Mouse (Mus musculus) kidney, embryonic 16.5 days (tissue): ENCODE measurements around the gene Cyp3a57. TPM values are rescaled to one million over a fixed set of nuclear protein-coding genes. Genes with fewer than 3 reads are reported as not detected.
"Not testable (repeated sequence)": the region's sequence is repeated elsewhere in the genome, so short reads cannot be mapped to it uniquely, and the experiment has no call there.

Experiments used
- ATAC-seq: fragments of 200-750 bp; cut with Nextera tagmentation; 2 replicates; pipeline ENCODE4 v1.8.0; 2017; ENCODE audit warnings: moderate TSS enrichment; ENCODE audit not compliant: low FRiP score, low TSS enrichment
- H3K27ac ChIP-seq: fragments of 300-500 bp; sonication (generic); 2 replicates; pipeline ENCODE4 v1.5.1; 2014; ENCODE audit warnings: low read length
- H3K27me3 ChIP-seq: fragments of 300-500 bp; sonication (generic); 2 replicates; pipeline ENCODE4 v1.6.1; 2014; ENCODE audit warnings: low read length, control low read depth, mixed read lengths; ENCODE audit not compliant: insufficient read depth
- H3K36me3 ChIP-seq: fragments of 300-500 bp; sonication (generic); 2 replicates; pipeline ENCODE4 v1.6.1; 2014; ENCODE audit warnings: low read length, control low read depth, mixed read lengths; ENCODE audit not compliant: insufficient read depth
- H3K4me1 ChIP-seq: fragments of 300-500 bp; sonication (generic); 2 replicates; pipeline ENCODE4 v1.6.1; 2014; ENCODE audit warnings: low read length, control low read depth, mixed read lengths; ENCODE audit not compliant: insufficient read depth
- H3K4me2 ChIP-seq: fragments of 300-500 bp; sonication (generic); replicated peaks from 2 replicates; pipeline ENCODE4 v1.6.1; 2014; ENCODE audit warnings: low read depth, low read length
- H3K4me3 ChIP-seq: fragments of 300-500 bp; sonication (generic); 2 replicates; pipeline ENCODE4 v1.5.1; 2014; ENCODE audit warnings: mild to moderate bottlenecking, low read length
- H3K9ac ChIP-seq: fragments of 300-500 bp; sonication (generic); replicated peaks from 2 replicates; pipeline ENCODE4 v1.6.1; 2014; ENCODE audit warnings: low read length
- H3K9me3 ChIP-seq: fragments of 300-500 bp; sonication (generic); 2 replicates; pipeline ENCODE4 v1.6.1; 2016; ENCODE audit warnings: low read length, control low read depth
- WGBS: fragments of 180-500 bp; shearing (Covaris S2); extraction: QIAGEN DNeasy Blood & Tissue Kit; methylation state at CpG from one replicate; pipeline ENCODE4 v1.1.7; 2014; 5-methylcytosine and 5-hydroxymethylcytosine counted together
- polyA plus RNA-seq: library from polyadenylated mRNA; unstranded; fragments of >200 nt; fragmentation: Nextera tagmentation; extraction: Ambion mirVana; gene quantifications from 2 replicates; pipeline ENCODE4 v1.2.1, GENCODE M21; 2015

Cyp3a57 gene
- polyA plus RNA-seq, 1 experiment from 2014 or later: not detected

- ATAC-seq, H3K27ac ChIP-seq, H3K4me2 ChIP-seq, H3K36me3 ChIP-seq, H3K4me1 ChIP-seq, H3K27me3 ChIP-seq, H3K4me3 ChIP-seq, H3K9ac ChIP-seq: not testable (repeated sequence)
- whole genome bisulfite sequencing: 84% methylated on average over 9 of the region's 9 CpGs
- H3K9me3 ChIP-seq: peaks cover 29% of the 10 kb centered on the region
These were observed 70.3 kb downstream of the Cyp3a57 start for GRCm38 (mm10) chr5:145415416-145415815.

- H3K27me3 ChIP-seq: no peaks in the 10 kb centered on the region
- H3K9ac ChIP-seq: no peak overlapping the region
- ATAC-seq: no peak
- no peak overlapping the region for H3K27ac ChIP-seq
- H3K4me2 ChIP-seq: no peak overlapping the region
- H3K36me3 ChIP-seq: no peaks in the 10 kb centered on the region
- no peaks in the 10 kb centered on the region for H3K4me1 ChIP-seq
- H3K9me3 ChIP-seq: peaks cover 9% of the 10 kb centered on the region; the same call in 1 of the 2 replicates
- no peak overlapping the region for H3K4me3 ChIP-seq
- 78% methylated on average over 1 of the region's 1 CpGs for WGBS
These were observed 77.2 kb downstream of the Cyp3a57 start for GRCm38 (mm10) chr5:145422287-145422686.

GRCm38 (mm10) chr5:145431004-145431403 lies 85.9 kb downstream of the Cyp3a57 start:
- H3K9me3 ChIP-seq: peaks cover 18% of the 10 kb centered on the region; the same call in 1 of the 2 replicates
- H3K27me3 ChIP-seq: no peaks in the 10 kb centered on the region
- H3K4me3 ChIP-seq: no peak overlapping the region
- no peak overlapping the region for H3K4me2 ChIP-seq
- no peaks in the 10 kb centered on the region for H3K36me3 ChIP-seq
- no peaks in the 10 kb centered on the region for H3K4me1 ChIP-seq
- no peak for ATAC-seq
- H3K27ac ChIP-seq: no peak overlapping the region
- no peak overlapping the region for H3K9ac ChIP-seq

GRCm38 (mm10) chr5:145433688-145434087 lies 88.6 kb downstream of the Cyp3a57 start:
- peaks cover 21% of the 10 kb centered on the region; the same call in 1 of the 2 replicates for H3K9me3 ChIP-seq
- no peak overlapping the region for H3K9ac ChIP-seq
- no peaks in the 10 kb centered on the region for H3K4me1 ChIP-seq
- no peaks in the 10 kb centered on the region for H3K36me3 ChIP-seq
- ATAC-seq: no peak
- H3K27ac ChIP-seq: no peak overlapping the region
- no peaks in the 10 kb centered on the region for H3K27me3 ChIP-seq
- H3K4me2 ChIP-seq: no peak overlapping the region
- WGBS: 69% methylated on average over 1 of the region's 1 CpGs
- no peak overlapping the region for H3K4me3 ChIP-seq

Other genes starting within 250 kb of the Cyp3a57 start
- gene Arpc1b, start 231.1 kb upstream of the Cyp3a57 start, polyA plus RNA-seq: 325 and 354 TPM in 2 replicates
- gene Pdap1, start 205.0 kb upstream of the Cyp3a57 start, polyA plus RNA-seq: 77.0 and 93.6 TPM in 2 replicates
- gene Bud31, start 204.9 kb upstream of the Cyp3a57 start, polyA plus RNA-seq: 186 TPM in 2 replicates
- gene Ptcd1, start 178.2 kb upstream of the Cyp3a57 start, polyA plus RNA-seq: 19.8 and 20.0 TPM in 2 replicates
- 56.2 and 59.5 TPM in 2 replicates for gene Cpsf4, start 178.1 kb upstream of the Cyp3a57 start, polyA plus RNA-seq
- gene Atp5j2, start 153.2 kb upstream of the Cyp3a57 start, polyA plus RNA-seq: 679 and 701 TPM in 2 replicates
- 11.4 and 11.6 TPM in 2 replicates for gene Zkscan14, start 143.4 kb upstream of the Cyp3a57 start, polyA plus RNA-seq
- 16.2 and 17.2 TPM in 2 replicates for gene Zkscan5, start 140.7 kb upstream of the Cyp3a57 start, polyA plus RNA-seq
- 35.3 and 36.0 TPM in 2 replicates for gene Zfp655, start 113.6 kb upstream of the Cyp3a57 start, polyA plus RNA-seq
- 0.56 and 0.60 TPM in 2 replicates for gene Zscan25, start 64.8 kb upstream of the Cyp3a57 start, polyA plus RNA-seq
- gene Cyp3a16, start 124.4 kb downstream of the Cyp3a57 start, polyA plus RNA-seq: not detected in 2 replicates
- not detected in 2 replicates for gene Cyp3a41b, start 239.5 kb downstream of the Cyp3a57 start, polyA plus RNA-seq